Mouse (Mus musculus): ENCODE results near the gene Fcgrt. TPM values are rescaled to one million over a fixed set of nuclear protein-coding genes. Genes with fewer than 3 reads are reported as not detected.
"Not testable (repeated sequence)": the region's sequence is repeated elsewhere in the genome, so short reads cannot be mapped to it uniquely, and the experiment has no call there.

Fcgrt gene
- polyA plus RNA-seq, 1 experiment from 2014 or later: 33.8 TPM

- Histone ChIP-seq H3K27me3 (replicated peaks; ENCODE audit: control insufficient read depth, insufficient read depth, low read length) (no peaks in the 10 kb centered on the region), H3K9ac (ENCODE audit: low read depth, low read length) (peak overlapping the region; percentile 100), H3K27ac (ENCODE audit: low read depth, low read length) (peak overlapping the region; percentile 100), H3K4me1 (replicated peaks; ENCODE audit: control insufficient read depth, insufficient read depth, low read length) (peaks cover 43% of the 10 kb centered on the region), H3K4me3 (ENCODE audit: low read depth, low read length) (peak overlapping the region; percentile 99), H3K9me3 (ENCODE audit: control insufficient read depth, low read length) (no peaks in the 10 kb centered on the region), H3K4me2 (peak overlapping the region; percentile 97), H3K36me3 (ENCODE audit: control insufficient read depth, insufficient read depth, low read length) (peaks cover 37% of the 10 kb centered on the region)
- no peak for DNase-seq (ENCODE audit: low spot score)
- 17% methylated on average over 21 of the region's 21 CpGs for WGBS
- no peak for ATAC-seq (replicated peaks; ENCODE audit: low FRiP score)
Measured at GRCm38 (mm10) chr7:45126844-45127699, 23.4 kb upstream of the Fcgrt start.

- H3K36me3 ChIP-seq (ENCODE audit: control insufficient read depth, insufficient read depth, low read length): peaks cover 45% of the 10 kb centered on the region
- H3K9ac ChIP-seq (ENCODE audit: low read depth, low read length): peak overlapping the region; percentile 100
- peaks cover 51% of the 10 kb centered on the region for H3K4me1 ChIP-seq (replicated peaks; ENCODE audit: control insufficient read depth, insufficient read depth, low read length)
- H3K9me3 ChIP-seq (ENCODE audit: control insufficient read depth, low read length): no peaks in the 10 kb centered on the region
- 61% methylated on average over 17 of the region's 17 CpGs for WGBS
- no peaks in the 10 kb centered on the region for H3K27me3 ChIP-seq (replicated peaks; ENCODE audit: control insufficient read depth, insufficient read depth, low read length)
- H3K4me2 ChIP-seq: peak overlapping the region; percentile 97
- ATAC-seq (replicated peaks; ENCODE audit: low FRiP score) (no peak), DNase-seq (ENCODE audit: low spot score) (no peak)
- H3K27ac ChIP-seq (ENCODE audit: low read depth, low read length): peak overlapping the region; percentile 100
- peak overlapping the region; percentile 99 for H3K4me3 ChIP-seq (ENCODE audit: low read depth, low read length)
Measured at GRCm38 (mm10) chr7:45126147-45126843, 22.6 kb upstream of the Fcgrt start.

GRCm38 (mm10) chr7:45125649-45126048, 22.0 kb upstream of the Fcgrt start:
- H3K4me2 ChIP-seq: peak overlapping the region; percentile 97
- not testable (repeated sequence) for H3K27me3 ChIP-seq (replicated peaks; ENCODE audit: control insufficient read depth, insufficient read depth, low read length); DNase-seq (ENCODE audit: low spot score); H3K9me3 ChIP-seq (ENCODE audit: control insufficient read depth, low read length); ATAC-seq (replicated peaks; ENCODE audit: low FRiP score)
- WGBS: 61% methylated on average over 5 of the region's 5 CpGs
- H3K27ac ChIP-seq (ENCODE audit: low read depth, low read length): peak overlapping the region; percentile 100
- peaks cover 50% of the 10 kb centered on the region for H3K36me3 ChIP-seq (ENCODE audit: control insufficient read depth, insufficient read depth, low read length)
- peak overlapping the region; percentile 99 for H3K4me3 ChIP-seq (ENCODE audit: low read depth, low read length)
- peaks cover 52% of the 10 kb centered on the region for H3K4me1 ChIP-seq (replicated peaks; ENCODE audit: control insufficient read depth, insufficient read depth, low read length)
- H3K9ac ChIP-seq (ENCODE audit: low read depth, low read length): peak overlapping the region; percentile 100

- no peak for DNase-seq (ENCODE audit: low spot score)
- Histone ChIP-seq H3K4me1 (replicated peaks; ENCODE audit: control insufficient read depth, insufficient read depth, low read length) (peaks cover 51% of the 10 kb centered on the region), H3K4me2 (peak overlapping the region; percentile 97), H3K4me3 (ENCODE audit: low read depth, low read length) (peak overlapping the region; percentile 99; the same call in 1 of the 2 replicates), H3K36me3 (ENCODE audit: control insufficient read depth, insufficient read depth, low read length) (peaks cover 50% of the 10 kb centered on the region), H3K9ac (ENCODE audit: low read depth, low read length) (peak overlapping the region; percentile 100), H3K27ac (ENCODE audit: low read depth, low read length) (peak overlapping the region; percentile 100), H3K27me3 (replicated peaks; ENCODE audit: control insufficient read depth, insufficient read depth, low read length) (no peaks in the 10 kb centered on the region), H3K9me3 (ENCODE audit: control insufficient read depth, low read length) (no peaks in the 10 kb centered on the region)
- no peak; the same call in 1 of the 2 replicates for ATAC-seq (replicated peaks; ENCODE audit: low FRiP score)
- 15% methylated on average over 7 of the region's 7 CpGs for WGBS
Measured at GRCm38 (mm10) chr7:45125144-45125600, 21.5 kb upstream of the Fcgrt start.

GRCm38 (mm10) chr7:45124224-45125143, 20.8 kb upstream of the Fcgrt start, which contains the start of gene Rps11:
Gene Rps11 (minus strand): TSS chr7:45124439.
- H3K27ac ChIP-seq (ENCODE audit: low read depth, low read length): peak within 1 kb of the TSS; percentile 100
- H3K27me3 ChIP-seq (replicated peaks; ENCODE audit: control insufficient read depth, insufficient read depth, low read length): no peaks in the 10 kb centered on the region
- no peaks in the 10 kb centered on the region for H3K9me3 ChIP-seq (ENCODE audit: control insufficient read depth, low read length)
- H3K4me3 ChIP-seq (ENCODE audit: low read depth, low read length): peak within 1 kb of the TSS; percentile 99
- peaks cover 44% of the 10 kb centered on the region for H3K4me1 ChIP-seq (replicated peaks; ENCODE audit: control insufficient read depth, insufficient read depth, low read length)
- H3K36me3 ChIP-seq (ENCODE audit: control insufficient read depth, insufficient read depth, low read length): peaks cover 52% of the 10 kb centered on the region
- under 1% methylated on average over 59 of the region's 59 CpGs for WGBS
- peak within 1 kb of the TSS; percentile 100 for H3K9ac ChIP-seq (ENCODE audit: low read depth, low read length)
- H3K4me2 ChIP-seq: peak within 1 kb of the TSS; percentile 97
- peak; percentile 77 for ATAC-seq (replicated peaks; ENCODE audit: low FRiP score)
- DNase-seq (ENCODE audit: low spot score): peak; percentile 99

GRCm38 (mm10) chr7:45123186-45123570, 19.5 kb upstream of the Fcgrt start:
- H3K9me3 ChIP-seq (ENCODE audit: control insufficient read depth, low read length): no peaks in the 10 kb centered on the region
- 13% methylated on average over 12 of the region's 12 CpGs for WGBS
- DNase-seq (ENCODE audit: low spot score): no peak
- H3K4me2 ChIP-seq: peak overlapping the region; percentile 87
- H3K36me3 ChIP-seq (ENCODE audit: control insufficient read depth, insufficient read depth, low read length): peaks cover 56% of the 10 kb centered on the region
- H3K9ac ChIP-seq (ENCODE audit: low read depth, low read length): peak overlapping the region; percentile 98
- H3K27me3 ChIP-seq (replicated peaks; ENCODE audit: control insufficient read depth, insufficient read depth, low read length): no peaks in the 10 kb centered on the region
- no peak for ATAC-seq (replicated peaks; ENCODE audit: low FRiP score)
- peak overlapping the region; percentile 100 for H3K27ac ChIP-seq (ENCODE audit: low read depth, low read length)
- H3K4me1 ChIP-seq (replicated peaks; ENCODE audit: control insufficient read depth, insufficient read depth, low read length): peaks cover 45% of the 10 kb centered on the region
- peak overlapping the region; percentile 93 for H3K4me3 ChIP-seq (ENCODE audit: low read depth, low read length)

GRCm38 (mm10) chr7:45122561-45123185, 19.0 kb upstream of the Fcgrt start:
- DNase-seq (ENCODE audit: low spot score) (no peak), ATAC-seq (replicated peaks; ENCODE audit: low FRiP score) (no peak)
- no peaks in the 10 kb centered on the region for H3K9me3 ChIP-seq (ENCODE audit: control insufficient read depth, low read length)
- H3K4me1 ChIP-seq (replicated peaks; ENCODE audit: control insufficient read depth, insufficient read depth, low read length): peaks cover 49% of the 10 kb centered on the region
- H3K27me3 ChIP-seq (replicated peaks; ENCODE audit: control insufficient read depth, insufficient read depth, low read length): no peaks in the 10 kb centered on the region
- peaks cover 56% of the 10 kb centered on the region for H3K36me3 ChIP-seq (ENCODE audit: control insufficient read depth, insufficient read depth, low read length)
- H3K4me2 ChIP-seq: peak overlapping the region; percentile 87
- H3K27ac ChIP-seq (ENCODE audit: low read depth, low read length): peak overlapping the region; percentile 100
- peak overlapping the region; percentile 98 for H3K9ac ChIP-seq (ENCODE audit: low read depth, low read length)
- peak overlapping the region; percentile 93 for H3K4me3 ChIP-seq (ENCODE audit: low read depth, low read length)
- WGBS: 68% methylated on average over 15 of the region's 15 CpGs
